Mouse (Mus musculus) kidney, adult 2 months (tissue): ENCODE results near the gene Gm20422. TPM values are rescaled to one million over a fixed set of nuclear protein-coding genes. Genes with fewer than 3 reads are reported as not detected.

ENCODE experiments used
- DNase-seq: peaks from one replicate; pipeline ENCODE4 v3.0.0; 2021
- H3K27ac ChIP-seq: fragments of 200-500 bp; 2 replicates; pipeline ENCODE4 v1.5.1; 2012; ENCODE audit warnings: low read depth, low read length, control low read depth, inconsistent platforms; ENCODE audit not compliant: insufficient read depth
- H3K27me3 ChIP-seq: fragments of 200-500 bp; replicated peaks from 2 replicates; pipeline ENCODE4 v1.6.1; 2012; ENCODE audit warnings: mild to moderate bottlenecking, moderate library complexity, low read length, inconsistent platforms; ENCODE audit not compliant: control insufficient read depth, insufficient read depth
- H3K36me3 ChIP-seq: fragments of 200-500 bp; 2 replicates; pipeline ENCODE4 v1.6.1; 2012; ENCODE audit warnings: mild to moderate bottlenecking, moderate library complexity, low read length, inconsistent platforms; ENCODE audit not compliant: control insufficient read depth, insufficient read depth
- H3K4me1 ChIP-seq: fragments of 200-500 bp; 2 replicates; pipeline ENCODE4 v1.6.1; 2011; ENCODE audit warnings: low read length; ENCODE audit not compliant: control insufficient read depth, insufficient read depth
- H3K4me3 ChIP-seq: fragments of 200-500 bp; 2 replicates; pipeline ENCODE4 v1.5.1; 2011; ENCODE audit warnings: mild to moderate bottlenecking, low read depth, low read length, control low read depth; ENCODE audit not compliant: insufficient read depth
- CTCF ChIP-seq: fragments of 200-500 bp; conservative IDR thresholded peaks from 2 replicates; pipeline ENCODE4 v1.5.1; 2011; ENCODE audit warnings: low read depth, mild to moderate bottlenecking, control low read depth, low read length, moderate library complexity, mixed read lengths; ENCODE audit not compliant: insufficient read depth, insufficient read length
- POLR2A ChIP-seq: fragments of 200-500 bp; IDR thresholded peaks from one replicate; pipeline ENCODE4 v1.6.1; 2011; ENCODE audit warnings: low read depth, low read length, control low read depth
- WGBS: fragments of 180-500 bp; shearing (Covaris S2); methylation state at CpG from one replicate; pipeline ENCODE4 v1.1.7; 2018; 5-methylcytosine and 5-hydroxymethylcytosine counted together
- polyA plus RNA-seq: library from polyadenylated mRNA; depleted of rRNA; stranded (reverse); fragments of >200 nt; gene quantifications from 2 replicates; pipeline ENCODE4 v1.2.3, GENCODE M21; 2012

The Gm20422 gene
- polyA plus RNA-seq, 1 experiment, result 0.23 TPM

GRCm38 (mm10) chr8:69808864-69809403 is 34.2 kb upstream of the Gm20422 start:
- Histone ChIP-seq H3K4me1 (no peaks in the 10 kb centered on the region; the same call in 1 of the 2 replicates), H3K36me3 (peaks cover 2% of the 10 kb centered on the region; the same call in 1 of the 2 replicates), H3K27me3 (no peaks in the 10 kb centered on the region), H3K4me3 (peak overlapping the region; percentile 76), H3K27ac (no peak overlapping the region)
- no peak for DNase-seq
- TF ChIP-seq POLR2A (no peak), CTCF (no peak)
- WGBS, result 3% methylated on average over 23 of the region's 23 CpGs

GRCm38 (mm10) chr8:69808094-69808863 is 33.6 kb upstream of the Gm20422 start, which contains the start of gene Gmip:
TSS of gene Gmip (plus strand) at chr8:69808679.
- H3K27ac ChIP-seq, result no peak within 1 kb of the TSS
- peak; percentile 87 for DNase-seq
- H3K4me3 ChIP-seq, result peak within 1 kb of the TSS; percentile 76
- H3K36me3 ChIP-seq, result peaks cover 2% of the 10 kb centered on the region; the same call in 1 of the 2 replicates
- 6% methylated on average over 27 of the region's 28 CpGs for WGBS
- no peaks in the 10 kb centered on the region; the same call in 1 of the 2 replicates for H3K4me1 ChIP-seq
- TF ChIP-seq POLR2A, result no peak
- no peak for TF ChIP-seq CTCF
- no peaks in the 10 kb centered on the region for H3K27me3 ChIP-seq

GRCm38 (mm10) chr8:69807236-69807635 is 32.5 kb upstream of the Gm20422 start:
- Histone ChIP-seq H3K36me3 (peaks cover 2% of the 10 kb centered on the region; the same call in 1 of the 2 replicates), H3K27me3 (no peaks in the 10 kb centered on the region), H3K4me1 (no peaks in the 10 kb centered on the region; the same call in 1 of the 2 replicates), H3K27ac (no peak overlapping the region), H3K4me3 (no peak overlapping the region)
- WGBS, result 95% methylated on average over 5 of the region's 5 CpGs
- no peak for DNase-seq
- TF ChIP-seq POLR2A (no peak), CTCF (no peak)

- WGBS, result 84% methylated on average over 9 of the region's 9 CpGs
- Histone ChIP-seq H3K4me3 (no peak overlapping the region), H3K27ac (no peak overlapping the region), H3K4me1 (no peaks in the 10 kb centered on the region; the same call in 1 of the 2 replicates), H3K27me3 (no peaks in the 10 kb centered on the region), H3K36me3 (peaks cover 2% of the 10 kb centered on the region; the same call in 1 of the 2 replicates)
- no peak for DNase-seq
- TF ChIP-seq POLR2A (no peak), CTCF (no peak)
Measured at GRCm38 (mm10) chr8:69805491-69805890, 30.8 kb upstream of the Gm20422 start.

- Histone ChIP-seq H3K4me1 (no peaks in the 10 kb centered on the region; the same call in 1 of the 2 replicates), H3K36me3 (peaks cover 3% of the 10 kb centered on the region), H3K4me3 (no peak overlapping the region), H3K27me3 (no peaks in the 10 kb centered on the region), H3K27ac (no peak overlapping the region)
- 95% methylated on average over 10 of the region's 10 CpGs for WGBS
- no peak for DNase-seq
- TF ChIP-seq POLR2A (no peak), CTCF (no peak)
Measured at GRCm38 (mm10) chr8:69805086-69805485, 30.4 kb upstream of the Gm20422 start.

- H3K4me3 ChIP-seq, result no peak overlapping the region
- WGBS, result 90% methylated on average over 6 of the region's 6 CpGs
- no peak for DNase-seq
- TF ChIP-seq POLR2A, result no peak
- TF ChIP-seq CTCF, result no peak
- peaks cover 6% of the 10 kb centered on the region for H3K36me3 ChIP-seq
- H3K4me1 ChIP-seq, result no peaks in the 10 kb centered on the region; the same call in 1 of the 2 replicates
- no peaks in the 10 kb centered on the region for H3K27me3 ChIP-seq
- no peak overlapping the region for H3K27ac ChIP-seq
Measured at GRCm38 (mm10) chr8:69804537-69804936, 29.9 kb upstream of the Gm20422 start.

- H3K36me3 ChIP-seq, result peaks cover 6% of the 10 kb centered on the region
- H3K4me1 ChIP-seq, result no peaks in the 10 kb centered on the region
- no peaks in the 10 kb centered on the region for H3K27me3 ChIP-seq
- no peak overlapping the region for H3K4me3 ChIP-seq
- TF ChIP-seq CTCF (no peak), POLR2A (no peak)
- H3K27ac ChIP-seq, result no peak overlapping the region
- no peak for DNase-seq
- WGBS, result 93% methylated on average over 7 of the region's 7 CpGs
Measured at GRCm38 (mm10) chr8:69803366-69803765, 28.7 kb upstream of the Gm20422 start.
